Mouse (Mus musculus) kidney, postnatal 25 days (tissue): ENCODE results near the gene Gm13101.
"Not testable (repeated sequence)": the region's sequence is repeated elsewhere in the genome, so short reads cannot be mapped to it uniquely, and the experiment has no call there.

Experiments
- DNase-seq, 2 experiments: peaks; one replicate each; pipeline ENCODE4 v3.0.0; 2021; ENCODE audit warnings: mixed read lengths in 2 of 2

Gene Gm13101

GRCm38 (mm10) chr4:143966850-143967249 is at the start of gene Gm13101:
Gene Gm13101 (minus strand): TSS chr4:143966950.
- DNase-seq, result not testable (repeated sequence)

GRCm38 (mm10) chr4:143994269-143994668 is 27.5 kb upstream of the Gm13101 start, which contains the start of gene Pramef17:
Gene Pramef17 (minus strand): TSS chr4:143994369.
- not testable (repeated sequence) for DNase-seq

DNA sequence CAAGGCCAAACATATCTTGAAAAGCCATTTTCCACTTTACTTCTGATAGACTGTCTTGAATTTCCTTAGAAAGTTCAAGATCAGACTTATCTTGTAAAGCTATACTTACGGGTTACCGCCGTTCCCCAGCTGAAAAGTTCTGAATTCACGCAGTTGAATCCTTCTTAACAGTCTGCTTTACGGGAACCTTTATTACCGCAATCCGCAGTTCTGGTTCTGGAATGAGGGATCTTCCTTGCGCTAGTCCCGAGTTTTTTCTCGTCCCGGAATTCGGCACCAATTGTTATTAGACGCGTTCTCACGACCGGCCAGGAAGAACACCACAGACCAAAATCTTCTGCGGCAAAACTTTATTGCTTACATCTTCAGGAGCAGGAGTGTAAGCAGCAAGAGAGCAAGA is 21.4 kb upstream of the Gm13101 start:
- DNase-seq, result peak; percentile 61 to 73

DNA sequence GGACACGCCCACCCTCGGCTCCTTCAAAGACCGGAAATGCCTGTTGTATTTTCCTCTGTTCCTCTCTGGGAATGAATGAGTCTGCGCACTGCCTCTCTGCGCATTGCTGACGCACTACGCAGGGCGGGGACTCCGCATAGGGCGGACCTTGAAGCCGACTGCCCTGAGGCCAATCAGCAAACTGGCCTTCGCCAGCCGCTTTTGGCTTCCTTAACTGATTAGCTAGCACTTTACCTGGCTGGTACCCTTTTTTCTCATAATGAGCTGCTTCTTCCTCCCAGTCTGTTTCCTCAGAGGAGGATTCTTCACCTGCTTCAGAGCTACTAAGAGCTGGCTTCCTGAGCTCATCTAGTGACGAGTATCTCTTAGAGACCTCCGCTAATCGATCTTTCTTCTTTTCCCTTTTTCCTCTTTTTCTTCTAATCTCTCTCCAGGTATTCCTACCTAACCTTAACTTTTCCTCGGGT is 20.8 kb upstream of the Gm13101 start:
- peak in 1 of 2 experiments; percentile 1 for DNase-seq

- DNase-seq, result peak; percentile 25 to 46
Observed at GRCm38 (mm10) chr4:143985733-143986132, 19.0 kb upstream of the Gm13101 start.

DNA sequence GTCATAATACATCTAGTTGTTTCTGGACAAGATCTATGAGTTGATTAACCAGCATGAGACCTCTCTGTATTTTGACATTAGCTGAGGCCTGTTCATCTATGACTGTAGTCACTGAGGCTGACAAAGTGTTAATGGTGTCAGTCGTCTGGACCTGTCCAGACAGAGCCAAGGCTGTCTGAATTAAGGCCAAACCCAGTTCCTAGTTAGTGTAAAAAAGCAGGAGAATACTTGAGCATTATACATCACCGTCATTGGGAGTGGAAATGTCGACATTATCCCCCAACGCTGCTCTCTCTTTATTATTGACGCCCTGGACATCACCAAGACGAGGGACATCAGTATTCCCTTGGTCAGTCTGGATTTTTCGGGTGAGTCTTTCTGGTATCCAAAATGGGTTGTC is 18.4 kb upstream of the Gm13101 start:
- DNase-seq, result not testable (repeated sequence)

DNA sequence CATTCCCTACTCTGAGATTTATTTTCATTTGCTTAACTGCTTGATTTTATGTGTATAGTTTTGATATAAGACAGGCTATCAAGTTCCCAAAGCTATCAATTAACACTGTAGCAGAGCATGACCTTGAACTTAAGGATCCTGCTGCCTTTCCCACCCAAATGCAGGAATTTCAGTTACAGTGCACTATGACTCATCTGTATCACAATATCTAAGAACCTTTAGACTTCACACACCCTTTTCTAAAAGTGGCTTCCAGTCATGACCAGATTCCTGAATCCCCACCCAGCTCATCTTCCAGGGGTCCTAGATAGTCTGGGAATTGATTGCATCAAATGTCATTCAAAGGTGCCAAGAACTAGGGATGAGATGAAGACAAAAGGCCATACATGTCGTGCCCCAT is 16.7 kb upstream of the Gm13101 start:
- not testable (repeated sequence) for DNase-seq

DNA sequence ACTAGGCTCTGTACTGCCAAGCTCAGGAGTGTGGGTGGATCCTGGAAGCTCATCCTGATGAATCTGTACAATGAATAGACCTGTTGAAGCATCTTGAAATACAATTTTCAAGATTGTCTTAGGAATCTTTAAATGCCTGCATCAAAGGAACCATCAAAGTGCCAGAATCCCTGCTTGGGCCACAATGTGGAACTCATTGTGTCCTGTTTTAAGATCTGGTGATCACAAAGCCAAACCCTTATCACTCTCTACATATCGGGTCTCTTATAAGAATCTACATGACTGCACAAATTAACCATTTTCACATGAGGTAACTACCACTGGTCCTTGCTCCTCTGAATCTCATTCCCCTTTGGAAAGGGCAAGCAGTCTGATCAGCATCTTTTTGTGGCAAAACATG is 15.8 kb downstream of the Gm13101 start, which contains the start of gene Pramef25:
Pramef25 (minus strand) TSS at position 101 of the 400 bp plus-strand sequence.
- DNase-seq, result not testable (repeated sequence)
